Comparison of ENCODE assay signal across 14 mouse cellular contexts in the genomic region with DNA sequence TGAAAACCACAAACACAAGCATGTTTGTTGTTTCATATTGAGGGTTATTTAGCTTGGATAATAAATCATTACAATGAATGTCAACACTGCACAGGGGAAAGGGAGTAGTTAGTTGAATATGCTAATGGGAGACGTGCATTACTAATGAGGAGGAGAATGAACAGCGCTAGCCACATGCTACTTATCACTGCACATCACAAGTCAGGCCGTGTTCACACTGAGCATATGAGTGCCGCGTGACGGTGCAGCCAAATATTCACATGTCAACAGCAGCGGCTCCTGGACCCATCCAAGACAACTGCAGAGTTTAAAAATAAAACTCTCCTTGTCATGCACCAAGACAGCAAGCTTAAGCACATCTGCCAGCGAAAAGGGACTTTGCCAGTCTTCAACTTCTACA.
DNase-seq lines count a peak whose midpoint lies in the region; ATAC-seq and TF ChIP-seq lines count a peak whose summit lies in the region.
"Had no signal": no experiment of that assay in that cellular context is flagged by ENCODE, and none has a peak within 500 bp of the region (broad histone marks: within the 10 kb centered on the region; RNA-seq: fewer than 3 reads in every experiment).

No protein-coding gene starts in this region.

- 0 out of 2 replicates have a peak, but pooled peaks cover 13% of the 10 kb centered on the region for H3K4me1 ChIP-seq in lung, embryonic 15.5 days
- H3K4me1 ChIP-seq in hindbrain, embryonic 13.5 days (replicated peaks) = peaks cover 63% of the 10 kb centered on the region
- no peaks in the 10 kb centered on the region for H3K4me1 ChIP-seq in liver, postnatal 0 days (ENCODE audit: insufficient read depth)
- H3K4me1 ChIP-seq: megakaryocyte, embryonic 14.5 days had no signal

- no peak overlapping the region for H3K4me3 ChIP-seq in lung, embryonic 15.5 days
- no peak overlapping the region for H3K4me3 ChIP-seq in hindbrain, embryonic 13.5 days
- H3K4me3 ChIP-seq in liver, postnatal 0 days (ENCODE audit: low read depth, low read length) = no peak overlapping the region
- H3K4me3 ChIP-seq: erythroblast, embryonic 14.5 days; megakaryocyte, embryonic 14.5 days had no signal

- peak; percentile 82; the same call in 1 of the 2 replicates for ATAC-seq in lung, embryonic 15.5 days (ENCODE audit: borderline replicate concordance, extremely low read depth, low FRiP score, low TSS enrichment)
- peak; percentile 70 for ATAC-seq in hindbrain, embryonic 13.5 days (ENCODE audit: low FRiP score)
- ATAC-seq in liver, postnatal 0 days = no peak

- DNase-seq in lung, postnatal 25 days (ENCODE audit: low spot score) = no peak
- peak; percentile 82 for DNase-seq in brain, embryonic 14.5 days (ENCODE audit: low read depth)
- peak; percentile 10 for DNase-seq in heart, adult 8-10 months (ENCODE audit: low spot score)
- no peak for DNase-seq in spleen, postnatal 14 days (ENCODE audit: low spot score in 2 of 2)
- no peak for DNase-seq in thymus, adult 18-20 months
- DNase-seq in liver, postnatal 0 days = no peak
- DNase-seq: cerebellum, adult 18-20 months; right cerebral cortex, postnatal 4 days had no signal

- no peak for TF ChIP-seq POLR2A in brain, embryonic 14.5 days (IDR thresholded peaks at IDR 0.05; ENCODE audit: borderline replicate concordance, extremely low read depth, insufficient read depth, insufficient read length, poor library complexity, severe bottlenecking)

- H3K9me3 ChIP-seq in lung, embryonic 15.5 days = no peaks in the 10 kb centered on the region
- H3K9me3 ChIP-seq in hindbrain, embryonic 13.5 days = no peaks in the 10 kb centered on the region
- no peaks in the 10 kb centered on the region for H3K9me3 ChIP-seq in liver, postnatal 0 days (ENCODE audit: low read length)

- H3K9ac ChIP-seq in lung, embryonic 15.5 days = no peak overlapping the region
- H3K9ac ChIP-seq in hindbrain, embryonic 13.5 days = no peak overlapping the region
- H3K9ac ChIP-seq in liver, postnatal 0 days (replicated peaks) = no peak overlapping the region

- no peaks in the 10 kb centered on the region for H3K36me3 ChIP-seq in lung, embryonic 15.5 days
- no peaks in the 10 kb centered on the region for H3K36me3 ChIP-seq in hindbrain, embryonic 13.5 days
- no peaks in the 10 kb centered on the region for H3K36me3 ChIP-seq in liver, postnatal 0 days (replicated peaks; ENCODE audit: insufficient read depth, low read length)

- WGBS in lung, embryonic 15.5 days = 46% methylated on average over 8 of the region's 8 CpGs
- 41% methylated on average over 8 of the region's 8 CpGs for WGBS in hindbrain, embryonic 13.5 days
- WGBS in liver, postnatal 0 days (ENCODE audit: insufficient replicate concordance) = 77% methylated on average over 8 of the region's 8 CpGs

- no peak overlapping the region for H3K27ac ChIP-seq in lung, embryonic 15.5 days
- H3K27ac ChIP-seq in hindbrain, embryonic 13.5 days = peak overlapping the region; percentile 44; the same call in 1 of the 2 replicates
- H3K27ac ChIP-seq in liver, postnatal 0 days (ENCODE audit: low read depth) = no peak overlapping the region
- H3K27ac ChIP-seq: kidney, postnatal 0 days had no signal

- H3K4me2 ChIP-seq in lung, embryonic 15.5 days = no peak overlapping the region
- no peak overlapping the region for H3K4me2 ChIP-seq in hindbrain, embryonic 13.5 days
- H3K4me2 ChIP-seq in liver, postnatal 0 days (ENCODE audit: low read depth, low read length) = no peak overlapping the region
- H3K4me2 ChIP-seq: liver, embryonic 11.5 days had no signal

- TF ChIP-seq CTCF in brain, embryonic 14.5 days (IDR thresholded peaks at IDR 0.05; ENCODE audit: borderline replicate concordance, extremely low read depth, insufficient read depth, insufficient read length) = no peak
- TF ChIP-seq CTCF in liver, postnatal 0 days (IDR thresholded peaks at IDR 0.05; ENCODE audit: low read depth) = no peak

- H3K27me3 ChIP-seq in lung, embryonic 15.5 days = peaks cover 29% of the 10 kb centered on the region; the same call in 1 of the 2 replicates
- no peaks in the 10 kb centered on the region for H3K27me3 ChIP-seq in hindbrain, embryonic 13.5 days
- no peaks in the 10 kb centered on the region for H3K27me3 ChIP-seq in liver, postnatal 0 days (ENCODE audit: insufficient read depth, low read length)
- H3K27me3 ChIP-seq: megakaryocyte, embryonic 14.5 days had no signal

- TF ChIP-seq EP300 in liver, postnatal 0 days (IDR thresholded peaks at IDR 0.05; ENCODE audit: low read depth) = no peak

Comparison
In these comparisons a context has a peak if more than half of its experiments do, and no peak if none do; other contexts are left out.
1. DNase-seq: peak in brain, embryonic 14.5 days (single experiment) and heart, adult 8-10 months (single experiment); none in lung, postnatal 25 days (single experiment), spleen, postnatal 14 days (0 of 2), thymus, adult 18-20 months (0 of 2) and liver, postnatal 0 days (single experiment).